Mouse (Mus musculus): Measurements from ENCODE around the gene Hspb11.

The Hspb11 gene

DNA sequence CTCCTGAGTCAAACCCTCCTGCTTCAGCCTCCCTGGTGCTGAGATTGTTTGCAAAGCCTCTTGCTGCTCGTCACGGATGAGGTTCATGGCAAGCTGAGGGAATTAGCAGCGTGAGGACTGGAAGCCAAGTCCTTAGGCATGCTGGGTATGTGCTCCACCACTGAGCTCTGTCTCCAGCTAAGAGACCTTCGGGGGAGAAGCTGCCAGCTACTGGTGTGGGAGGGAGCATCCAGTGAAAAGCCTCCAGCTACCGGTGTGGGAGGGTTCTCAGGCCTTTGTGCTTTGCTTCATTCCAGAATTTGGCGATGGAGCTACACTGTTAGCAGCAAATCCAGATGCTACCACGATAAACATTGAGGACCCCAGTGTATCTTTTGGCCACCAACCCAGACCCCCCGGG, 65.3 kb downstream of the Hspb11 start:
- no peak for DNase-seq

DNA sequence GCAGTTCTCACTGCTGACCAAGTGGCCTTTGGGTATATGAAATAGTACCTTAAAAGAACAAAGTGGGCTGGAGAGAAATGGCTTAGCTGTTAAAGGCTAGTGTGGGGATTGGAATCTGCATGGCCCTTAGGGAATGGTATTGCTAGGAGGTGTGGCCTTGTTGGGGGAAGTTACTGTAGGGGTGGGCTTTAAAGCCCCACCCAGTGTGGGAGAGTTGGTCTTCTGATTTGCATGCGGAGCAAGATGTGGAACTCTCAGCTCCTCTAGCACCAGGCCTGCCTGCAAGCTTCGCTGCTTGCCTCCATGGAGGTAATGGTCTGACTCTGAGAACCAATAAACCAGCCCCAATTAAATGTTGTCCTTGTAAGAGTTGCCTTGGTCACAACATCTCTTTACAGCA, 67.6 kb downstream of the Hspb11 start:
- no peak for DNase-seq

DNA sequence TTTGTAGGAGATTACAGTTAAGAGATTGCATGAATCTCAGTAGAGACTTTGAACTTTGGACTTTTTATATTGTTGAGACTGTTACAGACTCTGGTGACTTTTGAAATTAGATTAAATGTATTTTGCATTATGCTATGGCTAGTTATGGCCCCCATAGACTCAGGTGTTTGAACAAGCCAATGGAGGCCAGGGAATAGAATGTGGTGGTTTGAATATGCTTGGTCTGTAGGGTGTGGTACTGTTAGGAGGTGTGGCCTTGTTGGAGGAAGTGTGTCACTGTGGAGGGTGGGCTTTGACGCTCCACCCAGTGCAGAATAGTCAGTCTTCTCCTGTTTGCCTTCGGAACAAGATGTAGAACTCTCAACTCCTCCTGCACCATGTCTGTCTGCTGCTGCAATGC, 69.7 kb downstream of the Hspb11 start:
- DNase-seq: no peak

DNA sequence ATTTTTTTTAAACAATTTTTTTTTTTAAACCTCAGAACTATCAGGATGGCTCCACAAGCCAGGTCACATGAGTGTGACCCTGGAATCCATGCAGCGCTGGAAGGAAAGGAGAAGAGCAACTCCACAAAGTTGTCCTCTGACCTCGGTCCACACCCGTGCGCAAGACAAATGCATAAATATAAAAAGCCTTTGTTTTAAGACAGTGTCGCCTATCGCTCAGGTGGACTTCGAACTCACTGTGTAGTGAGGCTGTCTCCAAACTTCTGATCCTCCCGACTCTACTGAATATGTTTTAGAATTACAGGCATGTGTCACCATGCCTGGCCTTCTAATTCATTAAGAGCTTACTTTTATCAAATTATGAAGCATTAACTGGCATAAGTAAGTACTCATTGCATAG, 75.1 kb downstream of the Hspb11 start:
- no peak for DNase-seq
